Mouse (Mus musculus) testis, postnatal 14 days (tissue): ENCODE measurements around the gene Rnd3.
A peak's percentile ranks its signal among the peaks of the same experiment; 100 is the strongest.

Source experiments
- DNase-seq: peaks from one replicate; pipeline ENCODE4 v3.0.0; 2021; ENCODE audit warnings: low spot score

The Rnd3 gene

DNA sequence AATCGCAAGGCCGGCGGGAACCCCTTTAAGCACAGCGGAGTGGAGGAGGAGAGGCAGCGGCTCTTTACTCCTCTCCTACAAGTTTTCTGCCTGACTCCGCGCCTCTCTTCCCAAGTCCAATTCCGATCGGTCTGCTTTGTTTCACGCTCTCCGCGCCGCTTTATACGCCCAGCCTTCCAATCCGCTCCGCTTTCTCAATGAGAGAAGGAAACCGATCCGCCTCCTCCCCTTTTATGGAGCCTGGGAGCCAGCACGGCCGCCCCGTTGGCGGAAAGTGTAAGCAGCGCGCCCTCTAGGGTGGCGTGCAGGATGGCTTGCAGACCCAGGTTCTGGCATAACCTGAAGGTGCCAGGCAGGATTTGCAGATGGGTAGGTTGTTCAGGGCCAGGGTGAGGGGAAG is at the start of gene Rnd3:
Gene Rnd3, minus strand, starts transcription at position 137 of the 400 bp plus-strand sequence.
- peak; percentile 88 for DNase-seq

DNA sequence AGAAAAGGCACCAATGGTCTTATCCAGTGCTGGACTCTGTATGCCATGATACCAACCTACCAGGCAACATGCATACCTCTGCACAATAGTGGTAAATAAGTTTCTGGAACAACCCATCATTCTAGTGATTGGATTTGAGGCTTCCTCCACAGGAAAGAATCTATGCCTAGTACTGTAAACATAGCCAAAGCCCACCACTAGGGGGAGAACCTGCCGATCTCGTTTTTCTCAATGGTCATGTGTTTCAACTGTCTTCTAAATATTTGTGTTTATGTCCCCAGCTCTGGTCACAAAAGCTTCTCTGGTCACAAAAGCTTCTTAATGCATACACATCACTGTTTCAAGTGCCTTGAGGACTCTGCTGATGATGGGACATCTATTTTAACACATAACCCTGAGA is 43.4 kb upstream of the Rnd3 start:
- no peak for DNase-seq

DNA sequence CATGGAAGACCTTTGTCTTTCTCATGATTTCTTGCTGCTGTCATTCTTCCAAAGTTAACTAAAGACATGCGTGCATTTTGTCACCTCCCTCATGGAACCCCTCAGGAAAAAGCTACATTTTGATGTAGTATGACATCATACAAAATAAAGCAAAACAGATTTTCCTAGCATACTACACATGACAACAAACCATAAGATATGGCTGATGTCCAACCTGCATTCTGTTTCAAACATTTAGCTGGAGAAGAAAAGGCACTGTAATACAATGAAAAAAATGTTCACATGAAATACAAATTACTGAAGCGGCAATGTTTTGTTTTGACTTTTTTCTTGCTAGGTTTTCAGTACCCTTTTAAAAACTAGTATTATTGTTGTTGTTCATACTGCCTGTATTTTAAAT is 36.9 kb upstream of the Rnd3 start:
- DNase-seq = no peak

DNA sequence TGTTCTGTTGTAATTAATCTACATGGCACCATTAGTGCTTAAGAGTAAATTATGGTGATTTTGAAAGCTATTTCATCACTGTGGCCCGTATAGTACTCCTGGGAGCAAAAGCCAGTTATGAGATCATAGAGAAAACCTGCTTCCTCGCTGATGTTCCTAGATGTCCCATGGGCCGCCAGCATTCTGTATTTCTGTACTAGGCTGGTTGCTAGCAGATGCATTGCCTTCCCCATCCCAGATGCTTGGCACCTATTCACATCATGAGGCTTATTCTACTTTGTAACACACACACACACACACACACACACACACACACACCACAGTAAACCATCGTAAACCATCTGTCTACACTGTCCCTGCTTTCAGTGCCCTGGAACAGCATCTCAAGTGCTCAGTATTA is 34.1 kb upstream of the Rnd3 start:
- DNase-seq = no peak

DNA sequence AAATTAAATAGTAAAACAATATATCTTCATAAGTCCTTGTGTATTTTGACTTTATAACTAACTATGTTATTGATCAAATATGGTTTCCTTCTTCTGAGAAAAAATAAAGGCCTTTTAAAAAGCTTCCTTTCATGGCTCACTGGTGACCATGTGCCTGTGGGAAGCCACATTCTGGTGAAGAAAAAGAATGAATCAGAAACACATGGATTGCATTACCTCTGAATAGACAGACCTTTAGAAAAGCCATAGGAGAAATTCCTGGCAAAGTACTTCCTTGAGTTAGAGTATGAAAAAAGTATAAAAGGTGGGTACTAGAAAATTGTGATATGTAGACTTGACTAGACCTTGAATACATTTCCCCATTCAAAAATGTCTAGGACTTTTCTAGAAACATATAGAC is 32.5 kb upstream of the Rnd3 start:
- no peak for DNase-seq

DNA sequence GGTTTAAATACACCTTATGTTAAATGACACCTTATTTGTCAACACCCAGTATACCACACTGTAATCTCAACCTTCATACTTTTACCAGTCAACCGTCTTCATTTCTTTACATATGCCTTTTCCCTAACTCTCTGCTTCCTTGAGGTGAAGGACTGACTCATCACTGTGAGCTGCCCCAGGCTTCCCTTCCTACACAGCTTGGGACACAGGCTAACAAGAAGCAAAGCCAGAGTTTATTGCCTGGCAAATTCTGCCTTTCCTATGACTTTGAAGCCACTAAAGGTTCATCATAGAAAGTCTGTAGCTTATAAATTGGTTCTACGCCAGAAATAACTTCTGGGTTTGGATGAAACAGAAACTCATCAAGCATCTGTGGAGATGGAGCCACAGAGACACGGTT is 30.2 kb upstream of the Rnd3 start:
- no peak for DNase-seq

DNA sequence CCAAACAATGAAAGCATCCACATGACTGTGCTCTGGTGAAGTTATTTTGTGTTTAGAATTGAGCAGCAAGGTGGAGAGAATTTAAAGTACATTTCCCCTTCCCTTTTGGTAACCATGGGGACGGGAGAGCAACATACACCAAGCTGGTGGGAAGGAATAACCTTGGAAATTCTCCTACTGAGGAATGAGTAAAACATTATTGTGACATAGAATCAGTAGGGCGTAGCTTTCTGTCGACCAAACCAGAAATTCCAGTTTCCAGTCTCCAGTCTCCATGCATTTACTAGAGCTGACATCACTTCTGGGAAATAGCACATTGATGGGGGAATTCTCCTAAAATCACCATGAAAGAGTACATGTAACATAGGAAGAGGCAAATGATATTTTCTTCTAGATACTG is 28.7 kb upstream of the Rnd3 start:
- DNase-seq = no peak

DNA sequence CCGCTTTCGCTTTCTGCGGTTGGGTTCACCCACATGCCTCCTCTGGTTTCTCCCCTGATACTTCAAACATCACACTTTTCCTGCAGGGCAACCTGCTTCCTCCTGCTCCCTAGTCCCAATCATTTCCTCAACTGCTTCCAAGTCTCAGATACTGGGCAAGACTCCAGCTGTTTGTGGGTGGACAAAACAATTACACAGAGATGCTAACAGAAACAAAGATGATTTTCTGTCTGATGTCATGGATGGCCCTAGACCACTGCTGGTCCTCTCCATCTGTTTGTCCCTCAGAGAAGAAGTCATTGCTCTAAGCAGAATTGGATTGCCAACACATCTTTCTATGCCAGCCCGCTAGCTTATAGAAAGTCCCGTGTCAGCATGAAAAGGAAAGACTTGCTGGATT is 26.4 kb upstream of the Rnd3 start:
- DNase-seq = no peak

DNA sequence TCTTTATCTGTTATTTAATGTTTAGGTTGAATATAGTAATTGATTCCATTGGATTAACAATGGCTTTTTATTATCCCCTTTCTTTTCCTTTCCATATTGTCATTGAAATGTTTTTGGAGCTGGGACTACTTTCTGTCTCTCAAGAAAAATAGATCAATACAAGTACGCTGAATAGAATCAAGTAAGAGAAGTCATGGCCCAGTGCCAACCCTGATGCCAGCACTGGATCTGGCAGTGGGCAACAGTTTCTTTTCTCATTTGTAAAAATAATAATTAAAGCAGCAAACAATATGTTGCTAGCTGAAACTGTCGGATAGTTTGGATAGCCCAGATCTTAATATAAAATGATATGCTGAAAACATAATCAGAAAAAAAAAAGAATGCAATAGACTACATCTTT is 12.2 kb upstream of the Rnd3 start:
- DNase-seq = no peak

DNA sequence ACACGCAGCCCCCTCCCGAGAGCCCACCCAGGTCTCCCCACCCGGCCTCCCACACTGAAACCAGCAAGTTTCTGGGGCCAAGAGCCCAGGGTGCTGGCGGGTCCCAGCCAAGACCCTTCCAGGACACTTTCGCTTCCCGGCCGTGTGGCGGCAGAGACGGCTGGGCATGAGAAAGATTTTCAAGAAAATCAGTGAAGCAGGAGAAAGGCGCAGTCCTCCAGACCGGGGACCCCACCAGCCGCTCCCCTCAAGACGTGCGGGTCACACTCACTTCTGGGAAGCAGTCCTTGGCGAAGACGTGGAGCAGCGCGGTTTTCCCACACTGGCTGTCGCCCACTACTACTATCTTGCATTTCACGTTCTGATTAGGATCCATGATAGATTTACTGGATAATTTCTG is 457 bp downstream of the Rnd3 start:
- no peak for DNase-seq

DNA sequence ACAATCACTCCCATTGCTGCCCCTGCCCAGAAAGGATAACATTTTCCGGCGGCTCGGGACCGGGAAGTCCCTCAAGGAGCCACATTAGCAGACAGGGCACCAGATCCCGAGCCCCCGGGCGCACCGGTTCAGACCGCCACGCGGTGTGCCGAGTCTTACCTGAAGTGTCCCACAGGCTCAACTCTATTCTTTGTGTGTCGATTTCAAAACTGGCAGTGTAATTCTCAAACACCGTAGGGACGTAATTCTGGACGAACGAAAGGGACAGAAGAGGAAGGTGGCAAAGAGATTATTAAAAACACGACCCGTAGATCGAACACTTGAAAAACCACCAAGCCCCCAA is 875 bp downstream of the Rnd3 start:
- DNase-seq = no peak

DNA sequence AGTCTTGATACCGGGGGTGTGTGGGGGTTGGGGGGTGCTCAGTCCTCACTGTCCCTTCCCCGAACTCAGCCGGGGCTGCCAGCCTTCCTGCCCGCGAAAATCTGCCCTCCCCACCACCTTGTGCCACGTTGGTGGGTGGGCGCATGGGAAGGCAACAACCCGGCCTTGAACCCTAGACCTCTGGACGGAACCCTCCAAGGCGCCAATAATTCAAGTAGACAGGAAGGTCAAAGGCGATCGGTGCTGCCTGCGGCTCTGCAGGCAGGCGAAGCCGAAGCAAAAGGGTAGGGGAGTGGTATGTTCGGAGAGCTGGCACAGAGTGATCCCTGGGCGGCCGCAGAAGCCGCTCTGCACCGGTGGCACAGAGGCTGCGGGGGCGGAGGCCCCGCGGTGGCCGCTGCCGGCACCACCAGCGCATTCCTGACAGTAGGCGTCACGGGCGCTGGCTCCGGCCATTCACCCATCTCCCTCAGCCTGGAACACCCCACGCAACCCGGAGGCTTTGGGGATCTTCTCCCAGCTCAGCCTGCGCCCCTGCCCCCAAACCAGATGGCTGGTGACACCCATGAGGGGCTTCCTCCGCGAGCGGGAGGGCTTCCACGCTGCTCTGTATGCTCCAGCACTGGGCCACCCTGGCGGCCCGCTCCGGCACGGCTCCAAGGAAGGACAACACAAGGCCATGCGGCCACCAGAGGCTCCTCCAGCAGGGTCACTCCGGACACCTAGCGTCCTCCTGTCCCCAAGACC is 1.4 kb downstream of the Rnd3 start:
- peak; percentile 62 for DNase-seq

DNA sequence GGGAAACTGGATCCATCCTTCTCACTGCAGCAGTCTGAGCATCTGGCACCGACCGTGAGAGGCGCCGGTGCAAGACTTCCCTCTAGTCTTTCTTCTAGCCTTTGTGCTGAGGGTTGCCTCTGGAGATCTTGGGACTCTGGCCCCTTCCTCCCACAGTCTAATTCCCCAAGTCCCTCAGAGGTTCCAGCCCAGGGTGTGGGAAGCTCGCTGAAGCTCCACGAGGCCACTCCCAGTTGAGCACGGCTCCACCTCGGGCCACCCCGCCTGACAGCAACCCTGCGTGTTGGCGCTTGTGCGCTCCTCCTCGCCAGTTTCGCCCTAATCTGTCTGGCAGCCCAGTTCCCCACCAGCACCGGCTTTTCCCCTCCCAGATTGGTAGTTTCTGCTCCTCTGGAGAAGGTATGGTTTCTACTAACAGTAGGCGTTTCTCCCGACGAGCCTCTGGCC is 2.0 kb downstream of the Rnd3 start:
- DNase-seq = peak; percentile 56

DNA sequence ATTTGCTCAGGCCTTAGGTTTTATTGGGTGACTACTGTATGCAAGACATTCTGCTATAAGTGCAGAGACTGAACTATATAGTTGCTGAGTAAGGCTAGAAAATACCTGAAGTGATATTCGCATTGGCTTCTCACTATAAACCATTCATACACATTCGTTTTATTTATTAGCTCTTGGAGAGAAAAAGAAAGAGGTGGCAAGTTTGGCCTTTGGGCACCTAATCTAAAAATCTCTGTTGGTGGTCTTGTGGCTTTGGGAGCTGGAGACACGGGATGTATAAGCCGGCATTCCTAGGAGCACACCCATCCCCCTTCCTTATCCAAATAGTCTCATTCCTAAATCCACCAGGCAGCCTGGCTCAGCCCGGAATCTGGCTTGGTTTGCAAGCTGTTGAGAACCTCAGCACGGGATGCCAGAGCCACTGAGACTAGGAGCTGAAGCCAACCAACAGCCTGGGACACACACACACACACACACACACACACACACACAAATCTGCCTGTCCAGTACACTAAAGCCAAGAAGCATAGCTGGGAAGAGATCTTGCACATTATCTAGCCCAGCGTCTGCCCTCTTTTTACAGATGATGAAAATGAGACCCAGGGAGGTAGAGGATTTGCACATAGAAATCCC is 3.0 kb downstream of the Rnd3 start:
- DNase-seq = no peak

DNA sequence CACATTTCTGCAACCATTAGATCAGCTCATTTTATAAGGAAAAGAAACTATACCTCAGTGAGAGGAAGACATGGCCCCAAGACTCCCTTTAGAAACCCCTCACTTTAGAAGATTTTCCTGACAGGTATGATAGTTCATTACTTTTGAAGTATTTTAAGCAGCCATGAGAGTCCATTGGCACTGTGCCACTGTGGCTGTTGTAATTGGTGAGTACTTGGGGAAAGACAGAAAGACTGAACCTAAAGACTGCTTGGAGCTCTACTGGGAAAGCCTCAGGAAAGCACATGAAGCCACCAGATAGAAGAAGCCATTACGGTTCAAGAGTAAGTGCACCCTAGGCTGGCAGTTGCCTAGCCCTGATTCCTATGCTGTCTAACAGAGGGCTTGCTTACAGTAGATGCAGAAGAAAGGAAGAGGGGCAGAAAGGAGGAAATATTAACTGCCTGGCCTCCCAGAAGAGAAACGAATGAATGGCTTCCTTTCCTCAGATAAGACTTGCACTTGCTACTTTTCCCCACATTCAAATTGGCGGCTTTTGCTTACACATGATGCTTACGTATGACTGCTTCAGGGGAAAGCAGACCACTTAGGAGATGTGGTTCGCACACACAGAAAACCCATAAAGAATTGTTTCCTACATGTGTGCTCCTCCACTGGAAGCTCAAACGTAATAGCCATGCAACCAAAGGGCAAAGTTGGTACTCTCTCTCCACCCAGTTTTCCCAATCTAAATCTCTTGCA is 4.4 kb downstream of the Rnd3 start:
- DNase-seq = no peak

DNA sequence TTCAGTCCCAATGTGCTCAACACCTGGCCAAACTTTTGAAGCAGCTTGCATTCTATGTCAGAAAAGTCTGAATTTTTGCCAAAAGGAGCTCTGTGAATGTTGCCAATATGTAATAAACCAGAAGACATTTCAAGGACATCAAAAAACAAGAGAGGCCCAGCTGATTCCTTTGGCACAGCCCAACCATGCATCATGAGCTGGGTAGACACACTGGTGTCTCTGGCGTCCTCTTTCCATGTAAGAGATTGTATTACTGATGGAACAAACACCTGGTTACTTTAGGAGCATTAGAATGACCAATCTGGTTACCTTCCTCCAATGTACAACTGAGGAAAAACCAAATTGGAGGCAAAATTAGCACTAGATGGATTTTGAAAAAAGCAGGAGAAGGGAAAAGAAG is 6.5 kb downstream of the Rnd3 start:
- no peak for DNase-seq

DNA sequence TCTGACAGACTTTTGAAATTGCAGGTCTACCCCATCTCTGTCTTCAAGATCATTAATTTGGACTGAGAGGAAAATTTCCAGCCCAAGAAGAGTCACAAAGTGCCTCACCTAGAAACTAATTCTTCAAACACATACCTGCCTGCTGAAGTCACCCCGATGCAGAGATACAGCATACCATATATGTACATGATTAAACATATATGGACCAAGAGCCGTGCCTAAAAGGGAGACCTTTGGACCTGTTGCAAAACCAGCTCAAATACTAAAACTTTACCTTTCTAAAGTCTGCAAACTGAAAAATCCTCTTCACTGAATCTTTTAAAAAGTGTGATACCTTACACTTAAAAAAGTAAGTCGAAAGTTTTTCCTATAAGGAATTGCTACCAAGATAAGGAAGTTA is 7.6 kb downstream of the Rnd3 start:
- no peak for DNase-seq

DNA sequence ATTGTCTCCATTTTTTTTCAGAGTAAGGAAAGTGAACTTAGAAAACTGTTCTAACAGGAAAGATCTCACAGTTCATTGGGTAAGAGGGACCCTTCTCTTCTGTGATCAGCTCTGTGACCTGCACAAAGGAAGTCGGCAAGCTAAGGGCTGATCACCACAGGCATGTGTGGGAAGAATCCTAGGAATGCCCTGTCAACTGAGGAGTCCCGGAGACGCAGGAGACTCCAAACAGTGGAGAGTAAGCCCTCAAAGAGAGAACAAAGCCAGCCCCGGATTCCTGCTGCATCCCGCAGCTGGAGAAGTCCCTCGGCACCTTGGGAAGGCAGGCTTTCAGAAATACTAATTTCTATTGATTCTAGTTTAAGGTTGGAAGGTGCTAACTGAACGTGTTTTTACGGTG is 8.4 kb downstream of the Rnd3 start:
- no peak for DNase-seq

DNA sequence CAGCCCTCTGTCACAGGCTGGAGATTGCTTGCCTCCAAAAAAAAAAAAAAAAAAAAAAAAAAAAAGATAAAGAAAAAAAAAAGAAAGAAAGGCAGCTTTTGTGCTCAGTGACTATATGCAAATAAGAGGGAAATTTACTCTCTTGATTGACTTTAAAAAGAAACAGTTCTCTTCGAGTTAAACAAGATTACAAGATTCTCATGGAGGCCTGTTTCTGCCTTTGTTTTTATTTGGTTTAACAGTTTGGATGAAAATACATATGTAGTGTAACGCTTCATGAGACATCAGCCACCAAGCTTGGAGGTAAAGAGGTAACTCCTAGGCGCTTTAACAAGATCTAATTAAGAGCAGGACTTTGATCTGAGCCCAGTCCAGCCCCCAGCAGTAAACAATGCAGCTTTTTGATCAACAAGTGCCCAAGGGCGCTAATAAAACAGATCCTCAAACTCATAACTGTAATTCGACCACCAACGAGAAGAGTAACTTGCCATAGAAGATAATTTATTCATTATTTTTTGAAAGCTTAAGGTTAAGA is 8.9 kb downstream of the Rnd3 start:
- DNase-seq = no peak

DNA sequence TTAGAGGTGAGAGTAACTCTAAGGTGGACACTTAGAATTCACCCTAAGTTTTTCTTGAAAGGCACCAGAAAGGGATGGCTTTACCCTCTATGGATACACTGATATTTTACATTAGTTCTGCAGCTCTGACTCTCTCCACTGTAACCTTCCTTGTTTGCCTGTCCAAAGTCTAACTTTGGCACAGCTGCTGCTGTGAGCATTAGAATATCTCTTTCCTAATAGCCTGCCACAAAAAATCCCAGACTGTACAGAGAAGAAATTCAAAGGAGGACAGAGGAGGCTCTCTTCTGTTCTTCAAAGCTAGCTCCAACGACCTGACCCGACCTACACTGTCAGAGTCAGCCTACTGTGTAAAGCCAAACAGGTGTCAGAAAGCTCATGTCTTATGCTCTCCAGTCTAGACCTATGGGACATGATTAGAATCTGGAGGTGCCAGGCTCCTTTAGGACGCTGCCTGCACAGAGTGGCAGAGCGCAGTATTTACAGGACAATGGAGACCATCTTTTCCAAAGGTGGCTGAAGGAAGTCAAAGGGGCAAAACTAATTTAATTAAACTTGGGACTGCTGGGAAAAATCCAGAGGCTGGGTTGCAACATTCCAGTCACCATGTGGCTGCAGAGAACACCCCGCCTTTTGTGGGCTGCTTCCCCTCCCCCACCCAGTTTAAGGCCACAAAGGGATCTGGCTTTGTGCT is 9.5 kb downstream of the Rnd3 start:
- DNase-seq = no peak

DNA sequence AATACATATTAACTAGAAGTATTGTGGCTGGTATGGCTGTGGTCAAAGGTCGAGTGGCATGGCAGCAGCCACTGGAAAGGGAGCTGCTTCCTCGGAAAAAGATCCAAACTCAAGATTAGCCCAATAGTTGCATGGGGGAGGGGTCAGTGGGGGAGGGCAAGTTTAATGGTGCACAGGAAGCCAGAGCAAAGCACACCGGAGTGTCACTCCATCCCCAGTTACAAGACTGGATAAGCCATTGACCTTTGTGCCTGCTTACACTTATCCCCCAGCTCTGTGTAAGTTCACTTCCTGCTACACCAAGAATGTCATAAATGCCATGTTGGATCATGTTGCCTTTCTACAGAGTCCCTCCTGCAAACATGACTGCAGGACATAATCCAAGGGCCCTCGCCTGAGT is 11.2 kb downstream of the Rnd3 start:
- DNase-seq = no peak

DNA sequence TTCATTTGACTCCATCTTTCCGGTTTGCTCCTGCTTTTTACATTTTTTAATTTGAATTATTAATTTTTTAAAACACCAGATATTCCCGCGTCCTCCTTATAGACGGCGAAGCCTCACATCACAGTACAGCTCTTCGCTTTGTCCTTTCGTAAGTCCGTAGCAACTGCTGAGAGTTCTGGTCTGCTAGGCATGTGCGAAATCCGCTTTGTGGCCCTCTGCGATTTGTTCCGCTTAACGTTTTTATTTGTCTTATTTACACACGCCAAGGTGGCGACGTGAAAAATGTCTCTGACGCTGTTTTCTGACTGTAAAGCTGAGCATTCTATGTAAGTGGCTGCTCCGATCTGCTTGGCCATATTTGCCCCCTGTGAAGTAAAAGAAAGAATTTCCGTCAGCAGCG is 16.7 kb downstream of the Rnd3 start:
- no peak for DNase-seq

DNA sequence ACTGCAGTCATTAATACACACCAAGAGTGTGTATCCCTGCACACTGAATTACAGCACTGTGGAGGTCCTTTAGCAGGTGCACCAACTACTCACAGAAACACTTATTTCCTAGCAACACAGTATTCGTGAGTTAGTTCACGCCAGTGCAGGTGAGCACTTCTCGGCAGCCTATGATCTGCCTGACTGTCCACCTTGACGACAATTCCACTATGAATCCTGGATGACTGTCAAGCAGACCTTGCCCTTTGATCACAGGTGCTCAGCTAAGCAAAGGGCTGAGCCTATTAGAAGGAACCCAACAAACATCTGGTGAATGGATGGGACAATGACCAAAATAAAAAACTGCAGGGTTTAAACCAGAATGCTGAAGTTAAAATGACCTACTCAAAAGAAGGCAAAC is 20.8 kb downstream of the Rnd3 start:
- no peak for DNase-seq
